Mouse (Mus musculus) B cell, adult 2 months (primary cell): ENCODE results near the gene Il33.
"Not testable (repeated sequence)": the region's sequence is repeated elsewhere in the genome, so short reads cannot be mapped to it uniquely, and the experiment has no call there.

ENCODE experiments used
- DNase-seq, 2 experiments: peaks; one replicate each; pipeline ENCODE4 v3.0.0; 2022

Il33 gene

GRCm38 (mm10) chr19:29940239-29940638, 15.3 kb downstream of the Il33 start:
- no peak for DNase-seq

DNA sequence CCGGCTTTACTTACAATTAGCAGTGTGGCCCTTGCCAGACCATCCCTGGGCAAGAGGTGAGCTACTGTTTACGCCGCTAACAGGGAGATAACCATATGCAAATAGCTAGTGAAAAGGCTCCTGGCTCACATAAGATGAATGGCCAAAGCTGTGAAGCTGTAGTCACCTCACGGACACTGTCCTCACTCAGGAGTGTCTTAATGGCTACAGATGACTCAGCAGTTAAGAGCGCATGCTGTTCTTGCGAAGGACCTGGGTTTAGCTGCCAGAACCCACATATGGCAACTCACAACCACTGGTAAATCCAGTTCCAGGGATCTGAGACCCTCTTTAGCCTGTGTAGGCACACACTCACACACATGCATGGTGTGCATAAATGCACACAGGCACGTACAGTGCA, 16.3 kb downstream of the Il33 start:
- no peak for DNase-seq

GRCm38 (mm10) chr19:29942358-29942757, 17.4 kb downstream of the Il33 start:
- DNase-seq: no peak

DNA sequence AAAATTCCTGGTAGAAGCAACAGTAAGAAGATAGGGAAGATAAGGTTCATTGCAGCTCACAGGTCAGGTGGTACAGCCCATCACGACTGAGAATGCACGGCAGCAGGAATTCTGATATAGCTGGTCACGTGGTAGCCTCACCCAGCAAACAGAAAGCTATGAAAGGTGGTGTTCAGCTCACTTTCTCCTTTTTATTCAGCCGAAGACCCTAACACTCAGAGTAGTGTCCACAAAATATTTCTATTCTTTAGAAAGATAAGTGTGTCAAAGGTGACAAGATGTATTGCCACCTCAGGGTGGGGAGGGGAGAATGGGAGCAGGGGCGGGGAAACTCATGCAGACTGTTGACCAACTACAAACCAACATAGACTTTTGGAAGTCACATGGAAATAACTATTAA, 19.5 kb downstream of the Il33 start:
- DNase-seq: no peak

GRCm38 (mm10) chr19:29944935-29945334, 20.0 kb downstream of the Il33 start:
- not testable (repeated sequence) for DNase-seq

GRCm38 (mm10) chr19:29945557-29946422, 20.9 kb downstream of the Il33 start:
- DNase-seq: no peak

DNA sequence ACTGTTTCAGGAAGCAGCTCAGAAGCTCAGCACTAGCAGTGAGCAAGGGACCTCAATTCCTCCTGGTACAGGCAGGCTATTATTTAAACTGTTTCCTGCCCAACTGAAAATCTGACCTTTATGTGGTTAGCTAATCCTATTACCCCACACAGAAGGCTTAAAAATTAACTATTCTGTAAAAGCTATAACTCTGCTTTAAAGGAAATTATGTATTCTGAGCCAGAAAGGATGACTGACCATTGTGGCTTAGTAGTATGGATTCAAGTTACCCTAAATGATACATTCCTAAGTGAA, 21.5 kb downstream of the Il33 start:
- DNase-seq: no peak

DNA sequence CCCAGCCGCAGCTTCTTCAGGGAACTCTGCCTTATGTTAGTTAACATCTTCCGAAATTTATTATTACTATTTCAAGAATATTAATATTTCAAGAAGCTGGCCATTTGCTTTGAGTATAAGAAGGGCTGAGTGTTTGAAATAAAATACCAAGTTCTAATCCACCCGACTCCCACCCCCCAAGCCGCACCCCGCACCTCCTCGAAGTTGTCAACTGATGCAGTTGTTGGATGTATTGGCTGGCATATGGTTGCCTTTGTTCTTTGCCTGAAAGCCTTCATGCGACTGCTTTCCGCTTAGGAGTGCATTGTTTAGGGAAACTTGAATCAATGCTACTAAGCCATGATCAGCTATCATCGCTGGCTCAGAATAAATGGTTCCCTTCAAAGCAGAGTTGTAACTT, 22.1 kb downstream of the Il33 start:
- no peak for DNase-seq

DNA sequence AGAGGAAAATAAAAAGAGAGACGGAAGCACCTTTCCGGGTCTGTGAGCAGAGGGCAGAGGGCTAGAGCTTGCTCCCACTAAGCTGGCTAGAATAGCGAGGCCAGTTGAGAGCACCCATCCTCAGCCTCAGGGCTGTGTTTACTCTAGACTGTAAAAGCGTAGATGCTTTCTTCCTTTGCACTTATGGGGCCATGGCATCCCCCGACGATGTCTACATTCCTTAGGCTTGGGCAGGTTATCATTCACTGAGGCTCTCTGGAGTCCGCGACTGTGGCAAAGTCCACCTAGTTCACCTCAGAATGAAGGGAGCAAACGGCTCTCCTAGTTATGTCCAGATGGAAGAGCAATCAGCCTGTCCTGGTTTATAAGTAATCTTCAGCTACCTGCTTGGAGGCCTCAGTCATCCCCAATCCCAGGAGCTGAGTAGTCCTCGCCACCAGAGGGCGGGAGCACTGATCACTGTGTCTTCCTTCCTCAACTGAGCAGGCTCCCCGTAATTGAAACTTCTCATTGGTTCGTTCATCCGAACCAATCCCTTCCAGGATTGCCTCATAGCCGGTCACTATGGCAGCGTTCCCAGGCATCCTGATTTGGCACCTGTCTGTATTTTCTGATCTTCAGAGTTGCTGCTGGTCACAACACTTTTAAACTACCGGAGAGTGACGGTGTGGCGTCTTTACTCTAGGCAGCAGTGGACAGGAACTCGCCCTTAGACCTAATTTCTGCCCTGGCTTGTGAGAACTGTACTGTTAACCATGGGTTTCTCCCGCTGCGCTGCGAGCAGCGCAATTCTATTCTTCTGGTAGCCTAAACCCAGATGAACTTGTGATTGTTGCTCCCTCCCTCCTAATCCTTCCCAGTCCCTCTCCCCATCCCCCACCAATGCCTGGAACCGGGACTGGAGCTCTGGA, 23.2 kb downstream of the Il33 start:
- DNase-seq: peak; percentile 59 to 65

DNA sequence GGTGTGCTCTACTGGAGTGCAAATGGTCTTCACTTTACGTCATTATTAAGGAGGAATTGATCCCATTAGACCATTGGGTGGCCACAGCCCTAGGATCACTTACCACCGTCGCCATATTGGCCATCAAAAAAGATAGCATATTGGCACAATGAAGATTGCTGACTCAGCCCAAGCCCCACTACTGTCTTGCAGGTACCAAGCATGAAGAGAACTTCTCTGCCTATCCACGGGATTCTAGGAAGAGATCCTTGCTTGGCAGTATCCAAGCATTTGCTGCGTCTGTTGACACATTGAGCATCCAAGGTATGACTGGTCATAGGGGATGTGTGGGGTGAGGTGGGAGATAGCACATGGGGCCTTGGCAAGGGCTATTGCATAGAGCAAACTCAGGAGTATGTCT, 27.6 kb downstream of the Il33 start:
- no peak for DNase-seq

DNA sequence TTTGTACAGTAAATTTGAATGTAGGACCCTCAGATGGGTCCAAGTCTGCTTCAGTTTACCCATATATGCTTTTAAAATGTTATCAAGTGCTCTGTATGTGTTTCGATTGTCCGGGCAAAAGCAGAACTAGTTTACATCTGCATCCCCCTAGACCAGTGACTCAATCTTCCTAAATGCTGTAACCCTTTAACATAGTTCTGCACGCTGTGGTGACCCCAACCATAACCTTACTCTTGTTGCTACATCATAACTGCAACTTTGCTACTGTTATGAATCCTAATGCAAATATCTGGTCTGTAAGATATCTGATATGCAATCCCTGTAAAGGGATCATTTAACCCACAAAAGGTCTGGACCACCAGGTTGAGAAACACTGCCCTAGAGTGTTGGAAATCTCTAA, 28.9 kb downstream of the Il33 start:
- no peak for DNase-seq

- no peak for DNase-seq
These were observed 30.5 kb downstream of the Il33 start for GRCm38 (mm10) chr19:29955454-29955853.

DNA sequence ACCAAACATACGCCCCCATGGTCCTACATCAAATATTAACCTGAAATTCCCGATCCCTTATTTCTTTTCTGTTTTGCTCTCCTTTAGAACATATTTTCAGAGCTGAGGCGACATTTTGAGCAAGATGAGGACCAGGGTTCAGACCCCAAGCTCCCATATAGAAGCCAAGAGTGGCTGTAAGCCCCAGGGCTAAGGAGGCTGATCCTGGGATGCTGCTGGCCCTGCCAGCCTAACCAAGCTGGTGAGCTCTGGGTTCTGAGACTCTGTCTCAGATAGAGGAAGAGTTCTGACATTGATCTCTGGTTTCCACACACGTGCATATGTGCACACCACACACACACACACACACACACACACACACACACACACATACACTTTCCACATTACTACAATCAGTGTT, 36.0 kb downstream of the Il33 start:
- DNase-seq: no peak

DNA sequence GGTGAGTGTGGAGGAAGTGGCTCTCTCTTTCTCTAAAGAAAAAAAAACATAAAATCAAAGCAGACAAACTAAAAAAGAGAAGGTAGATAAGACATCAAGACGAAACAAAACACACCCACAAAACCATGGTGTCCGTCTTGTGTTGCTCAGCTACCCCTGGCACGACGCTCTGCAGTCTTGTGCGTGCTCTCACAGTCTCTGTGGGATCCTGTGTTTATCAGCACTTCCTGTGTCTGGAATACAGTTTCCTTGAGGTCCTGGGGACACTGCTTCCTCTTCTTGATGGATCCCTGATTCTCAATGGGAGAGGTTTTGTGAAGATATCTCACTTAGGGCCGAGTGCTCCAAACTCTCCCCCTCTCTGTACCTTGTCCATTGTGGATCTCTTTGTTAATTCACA, 36.9 kb downstream of the Il33 start:
- DNase-seq: no peak

DNA sequence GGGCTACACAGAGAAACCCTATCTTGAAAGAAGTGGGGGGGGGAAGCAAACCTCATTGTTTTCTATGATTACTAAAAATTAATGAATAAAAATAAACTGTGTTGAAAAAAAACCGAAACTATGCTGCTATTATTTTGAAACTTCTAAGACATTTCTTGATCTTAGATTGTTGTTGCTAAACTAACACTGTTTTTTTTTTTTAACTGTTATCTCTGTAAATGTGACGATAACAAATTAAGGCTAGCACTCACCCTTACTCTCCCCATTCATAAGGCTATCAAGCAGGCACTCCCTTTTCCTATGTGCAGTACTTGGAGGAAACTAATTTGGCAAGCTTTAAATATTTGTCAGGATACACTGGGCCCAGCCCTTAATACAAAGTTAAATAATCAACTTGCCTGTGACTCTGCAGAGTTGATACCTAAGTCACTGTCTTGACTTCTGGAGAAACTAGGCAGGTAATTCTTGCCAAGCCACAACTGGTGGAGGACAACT, 38.7 kb downstream of the Il33 start:
- DNase-seq: no peak

GRCm38 (mm10) chr19:29967960-29968359, 43.0 kb downstream of the Il33 start:
- DNase-seq: no peak

GRCm38 (mm10) chr19:29973396-29973795, 48.5 kb downstream of the Il33 start:
- DNase-seq: no peak

DNA sequence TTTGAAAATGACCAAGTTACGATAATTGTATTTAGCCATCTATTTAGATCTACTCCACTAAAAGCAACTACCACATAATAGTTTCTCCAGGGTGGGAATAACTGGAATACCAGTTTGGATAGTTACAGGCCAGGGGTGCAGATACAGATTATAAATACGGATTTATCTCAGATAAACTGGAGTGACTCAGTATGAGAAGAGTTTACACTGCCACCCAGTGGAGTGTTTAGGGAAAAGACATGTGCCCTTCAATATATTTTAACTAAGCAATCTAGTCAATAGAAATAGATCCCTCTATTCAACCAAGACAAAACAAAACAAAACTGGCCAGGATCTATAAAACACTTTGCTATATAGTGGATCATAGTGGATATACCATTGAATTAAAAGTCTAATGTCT, 53.9 kb downstream of the Il33 start:
- peak; percentile 4 to 8 for DNase-seq

- DNase-seq: no peak
These were observed 54.7 kb downstream of the Il33 start for GRCm38 (mm10) chr19:29979452-29980089.

- DNase-seq: no peak
These were observed 59.5 kb downstream of the Il33 start for GRCm38 (mm10) chr19:29984208-29985005.

DNA sequence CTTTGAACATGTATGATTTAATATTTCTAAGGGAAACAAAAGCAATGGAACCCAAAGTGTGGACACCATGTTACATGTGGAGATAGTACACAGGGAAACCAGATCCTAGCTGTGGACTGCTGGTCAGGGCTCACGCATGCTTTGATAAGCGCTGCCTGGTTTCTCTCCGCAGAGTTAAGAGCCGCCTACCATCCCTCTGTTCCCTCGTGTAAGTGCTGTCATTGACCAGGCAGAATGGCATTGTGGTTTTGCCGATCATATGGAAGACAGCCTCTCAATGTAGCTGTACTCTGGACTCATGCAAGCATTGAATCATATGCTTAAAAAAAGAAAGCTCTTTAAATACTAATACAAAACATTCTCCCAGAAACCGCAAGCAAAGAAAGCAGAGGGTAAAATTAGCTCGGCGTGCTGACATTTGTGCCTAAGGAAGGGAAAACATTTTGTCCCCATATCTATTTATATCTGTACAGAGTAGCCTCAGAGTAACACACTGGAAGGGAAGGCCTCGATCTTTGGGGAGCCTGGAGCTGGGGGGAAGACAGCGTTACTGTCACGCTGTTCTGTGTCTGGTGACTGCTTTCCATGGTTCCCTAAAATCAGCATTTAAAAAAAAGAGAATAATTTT, 61.7 kb downstream of the Il33 start:
- DNase-seq: no peak
